Comparison of ENCODE assay signal across 20 mouse cellular contexts in genomic region chr5:64047921-64048320, GRCm38 (mm10).
"Had no signal": no experiment of that assay in that cellular context is flagged by ENCODE, and none has a peak within 500 bp of the region (broad histone marks: within the 10 kb centered on the region; RNA-seq: fewer than 3 reads in every experiment).

No protein-coding gene starts in this region.

- H3K4me1 ChIP-seq: liver, embryonic 12.5 days; liver, embryonic 15.5 days; stomach, embryonic 15.5 days had no signal

- H3K27me3 ChIP-seq: limb, embryonic 13.5 days; liver, embryonic 15.5 days; lung, embryonic 15.5 days; neural tube, embryonic 13.5 days; stomach, embryonic 15.5 days had no signal

- H3K9ac ChIP-seq: limb, embryonic 13.5 days; liver, embryonic 12.5 days; liver, embryonic 15.5 days; lung, embryonic 15.5 days; neural tube, embryonic 13.5 days; stomach, embryonic 15.5 days had no signal

- ATAC-seq: liver, embryonic 12.5 days had no signal

- H3K9me3 ChIP-seq: limb, embryonic 10.5 days; liver, embryonic 12.5 days; liver, embryonic 15.5 days; lung, embryonic 15.5 days; neural tube, embryonic 13.5 days; stomach, embryonic 15.5 days had no signal

- H3K4me2 ChIP-seq: limb, embryonic 13.5 days; liver, embryonic 12.5 days; liver, embryonic 15.5 days; lung, embryonic 15.5 days; midbrain, embryonic 11.5 days; neural tube, embryonic 13.5 days; stomach, embryonic 15.5 days had no signal

- H3K36me3 ChIP-seq: limb, embryonic 10.5 days; limb, embryonic 13.5 days; liver, embryonic 12.5 days; liver, embryonic 15.5 days; lung, embryonic 15.5 days; neural tube, embryonic 13.5 days; stomach, embryonic 15.5 days had no signal

- H3K27ac ChIP-seq: layer of hippocampus, adult 2 months; limb, embryonic 10.5 days; limb, embryonic 13.5 days; liver, embryonic 12.5 days; liver, embryonic 15.5 days; lung, embryonic 15.5 days; neural tube, embryonic 13.5 days; stomach, embryonic 15.5 days had no signal

- DNase-seq: kidney, postnatal 14 days; layer of hippocampus, adult 9-11 months; liver; lung, adult 18-20 months; lung, postnatal 10 days; lung, postnatal 4 days; midbrain, embryonic 14.5 days; retina, postnatal 1 day; right cerebral cortex, postnatal 25 days; spleen, adult 18-20 months; thymus, postnatal 36 days had no signal

- H3K4me3 ChIP-seq: layer of hippocampus, adult 2 months; limb, embryonic 10.5 days; limb, embryonic 13.5 days; liver, embryonic 12.5 days; liver, embryonic 15.5 days; lung, embryonic 15.5 days; neural tube, embryonic 13.5 days; stomach, embryonic 15.5 days had no signal
